Mouse (Mus musculus) lung, postnatal 0 days (tissue): ENCODE measurements at regions not wholly inside any gene's neighbourhood (a gene's known extent, or its start where the extent isn't known, plus 50 kb on each side); places are given as distances from the start of the nearest gene placed in this dataset.

Source experiments
- ATAC-seq: fragments of 200-750 bp; cut with Nextera tagmentation; 2 replicates; pipeline ENCODE4 v1.8.0; 2017; ENCODE audit warnings: moderate library complexity
- DNase-seq: peaks from one replicate; pipeline ENCODE4 v3.0.0-alpha.2; 2016; ENCODE audit warnings: low spot score
- H3K27ac ChIP-seq: fragments of 300-500 bp; sonication (generic); 2 replicates; pipeline ENCODE4 v1.5.1; 2014; ENCODE audit warnings: antibody characterized with exemption, mild to moderate bottlenecking, low read length, mixed read lengths
- H3K27me3 ChIP-seq: fragments of 300-500 bp; sonication (generic); replicated peaks from 2 replicates; pipeline ENCODE4 v1.6.1; 2014; ENCODE audit warnings: low read length, mixed read lengths; ENCODE audit not compliant: insufficient read depth
- H3K36me3 ChIP-seq: fragments of 300-500 bp; sonication (generic); 2 replicates; pipeline ENCODE4 v1.6.1; 2014; ENCODE audit warnings: low read length, mixed read lengths; ENCODE audit not compliant: insufficient read depth
- H3K4me1 ChIP-seq: fragments of 300-500 bp; sonication (generic); 2 replicates; pipeline ENCODE4 v1.6.1; 2014; ENCODE audit warnings: antibody characterized with exemption, low read depth, low read length, mixed read lengths; ENCODE audit not compliant: insufficient read depth
- H3K4me2 ChIP-seq: fragments of 300-500 bp; sonication (generic); replicated peaks from 2 replicates; pipeline ENCODE4 v1.6.1; 2014; ENCODE audit warnings: low read depth, mild to moderate bottlenecking, low read length, moderate library complexity, mixed read lengths
- H3K4me3 ChIP-seq: fragments of 300-500 bp; sonication (generic); 2 replicates; pipeline ENCODE4 v1.5.1; 2014; ENCODE audit warnings: low read depth, low read length
- H3K9ac ChIP-seq: fragments of 300-500 bp; sonication (generic); replicated peaks from 2 replicates; pipeline ENCODE4 v1.6.1; 2014; ENCODE audit warnings: low read depth, mild to moderate bottlenecking
- H3K9me3 ChIP-seq: fragments of 300-500 bp; sonication (generic); 2 replicates; pipeline ENCODE4 v1.6.1; 2016; ENCODE audit warnings: low read length, mixed read lengths
- CTCF ChIP-seq: IDR thresholded peaks from 2 replicates; pipeline ENCODE4 v1.5.1; 2016; ENCODE audit warnings: antibody characterized with exemption, mild to moderate bottlenecking
- EP300 ChIP-seq: IDR thresholded peaks from 2 replicates; pipeline ENCODE4 v1.6.1; 2016; ENCODE audit warnings: antibody characterized with exemption, mild to moderate bottlenecking, control low read depth
- WGBS: fragments of 180-500 bp; shearing (Covaris S2); extraction: QIAGEN DNeasy Blood & Tissue Kit; methylation state at CpG from one replicate; pipeline ENCODE4 v1.1.7; 2014; 5-methylcytosine and 5-hydroxymethylcytosine counted together

GRCm38 (mm10) chr11:79864836-79865235, 97.4 kb downstream of the Utp6 start:
- TF ChIP-seq EP300, result peak; percentile 75
- no peak for TF ChIP-seq CTCF
- H3K36me3 ChIP-seq, result no peaks in the 10 kb centered on the region
- H3K4me2 ChIP-seq, result no peak overlapping the region
- no peak overlapping the region for H3K4me3 ChIP-seq
- H3K27ac ChIP-seq, result no peak overlapping the region
- no peak overlapping the region for H3K9ac ChIP-seq
- WGBS, result 28% methylated on average over 5 of the region's 5 CpGs
- H3K27me3 ChIP-seq, result 0 out of 2 replicates have a peak, but pooled peaks cover 2% of the 10 kb centered on the region
- ATAC-seq (peak; percentile 78), DNase-seq (peak; percentile 61)
- H3K9me3 ChIP-seq, result no peaks in the 10 kb centered on the region
- peaks cover 7% of the 10 kb centered on the region; the same call in 1 of the 2 replicates for H3K4me1 ChIP-seq

GRCm38 (mm10) chr11:79863487-79864175, 98.6 kb downstream of the Utp6 start:
- Histone ChIP-seq H3K4me3 (no peak overlapping the region), H3K27me3 (0 out of 2 replicates have a peak, but pooled peaks cover 2% of the 10 kb centered on the region), H3K4me2 (no peak overlapping the region), H3K27ac (no peak overlapping the region), H3K4me1 (peaks cover 7% of the 10 kb centered on the region; the same call in 1 of the 2 replicates), H3K36me3 (no peaks in the 10 kb centered on the region), H3K9ac (no peak overlapping the region), H3K9me3 (no peaks in the 10 kb centered on the region)
- WGBS, result 64% methylated on average over 14 of the region's 14 CpGs
- no peak for TF ChIP-seq EP300
- TF ChIP-seq CTCF, result no peak
- ATAC-seq, result no peak
- DNase-seq, result no peak

GRCm38 (mm10) chr11:79860611-79861067, 101.6 kb downstream of the Utp6 start:
- H3K27me3 ChIP-seq, result 0 out of 2 replicates have a peak, but pooled peaks cover 2% of the 10 kb centered on the region
- H3K9me3 ChIP-seq, result no peaks in the 10 kb centered on the region
- TF ChIP-seq CTCF (no peak), EP300 (no peak)
- peaks cover 7% of the 10 kb centered on the region; the same call in 1 of the 2 replicates for H3K4me1 ChIP-seq
- no peak overlapping the region for H3K4me3 ChIP-seq
- no peaks in the 10 kb centered on the region for H3K36me3 ChIP-seq
- no peak overlapping the region for H3K9ac ChIP-seq
- H3K4me2 ChIP-seq, result no peak overlapping the region
- H3K27ac ChIP-seq, result no peak overlapping the region
- ATAC-seq, result 0 out of 2 replicates have a peak, but pooled peaks have one; percentile 41
- DNase-seq, result peak; percentile 28
- 45% methylated on average over 12 of the region's 12 CpGs for WGBS

- 0 out of 2 replicates have a peak, but pooled peaks cover 2% of the 10 kb centered on the region for H3K27me3 ChIP-seq
These were observed 105.8 kb downstream of the Utp6 start for GRCm38 (mm10) chr11:79856376-79856775.

GRCm38 (mm10) chr11:79849545-79849944, 112.6 kb downstream of the Utp6 start:
- no peak for DNase-seq
- TF ChIP-seq CTCF (no peak), EP300 (no peak)
- WGBS, result 62% methylated on average over 3 of the region's 3 CpGs

More at GRCm38 (mm10) chr11:79856376-79856775, 105.8 kb downstream of the Utp6 start:
- H3K27ac ChIP-seq, result no peak overlapping the region
- no peak overlapping the region for H3K4me2 ChIP-seq
- WGBS, result 72% methylated on average over 5 of the region's 5 CpGs
- no peak overlapping the region for H3K4me3 ChIP-seq
- H3K9ac ChIP-seq, result no peak overlapping the region
- no peak for ATAC-seq
- H3K9me3 ChIP-seq, result no peaks in the 10 kb centered on the region
- H3K4me1 ChIP-seq, result no peaks in the 10 kb centered on the region; the same call in 1 of the 2 replicates
- no peak for DNase-seq
- TF ChIP-seq EP300 (no peak), CTCF (no peak)
- H3K36me3 ChIP-seq, result no peaks in the 10 kb centered on the region

GRCm38 (mm10) chr11:79844436-79844835, 117.8 kb downstream of the Utp6 start:
- TF ChIP-seq EP300 (no peak), CTCF (no peak)
- H3K4me3 ChIP-seq, result no peak overlapping the region
- H3K4me2 ChIP-seq, result no peak overlapping the region
- no peaks in the 10 kb centered on the region; the same call in 1 of the 2 replicates for H3K4me1 ChIP-seq
- H3K27ac ChIP-seq, result no peak overlapping the region
- H3K9ac ChIP-seq, result no peak overlapping the region
- no peaks in the 10 kb centered on the region for H3K36me3 ChIP-seq
- 79% methylated on average over 4 of the region's 4 CpGs for WGBS
- H3K9me3 ChIP-seq, result no peaks in the 10 kb centered on the region
- H3K27me3 ChIP-seq, result no peaks in the 10 kb centered on the region
- DNase-seq, result no peak
- ATAC-seq, result no peak

More at GRCm38 (mm10) chr11:79849545-79849944, 112.6 kb downstream of the Utp6 start:
- no peak overlapping the region for H3K4me3 ChIP-seq
- no peak for ATAC-seq
- H3K9me3 ChIP-seq, result no peaks in the 10 kb centered on the region
- H3K27me3 ChIP-seq, result no peaks in the 10 kb centered on the region
- no peaks in the 10 kb centered on the region; the same call in 1 of the 2 replicates for H3K4me1 ChIP-seq
- no peaks in the 10 kb centered on the region for H3K36me3 ChIP-seq
- no peak overlapping the region for H3K9ac ChIP-seq
- H3K4me2 ChIP-seq, result no peak overlapping the region
- no peak overlapping the region for H3K27ac ChIP-seq
